ENCODE assay signal across 9 mouse cellular contexts in the genomic region with DNA sequence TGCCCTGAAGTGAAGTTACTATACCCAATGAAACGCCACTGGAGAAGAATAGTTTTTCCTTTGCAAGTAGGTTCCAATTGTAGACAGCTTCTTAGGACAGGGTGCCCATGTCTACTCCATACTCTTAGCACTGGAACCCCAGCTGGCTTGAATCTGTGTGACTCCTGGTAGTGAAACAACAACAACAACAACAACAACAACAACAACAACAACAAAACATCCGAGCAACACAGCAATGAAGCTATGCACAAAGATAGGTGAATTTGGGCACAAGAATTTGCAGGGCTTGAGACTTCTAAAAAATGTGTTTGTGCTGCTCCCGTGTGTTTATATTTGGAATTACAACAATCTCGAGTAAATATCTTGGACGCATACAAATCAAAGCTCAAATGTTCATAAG. TPM values are rescaled to one million over a fixed set of nuclear protein-coding genes. Genes with fewer than 3 reads are reported as not detected.
DNase-seq lines count a peak whose midpoint lies in the region; ATAC-seq lines count a peak whose summit lies in the region.
"Had no signal": no experiment of that assay in that cellular context is flagged by ENCODE, and none has a peak within 500 bp of the region (broad histone marks: within the 10 kb centered on the region; RNA-seq: fewer than 3 reads in every experiment).

No protein-coding gene starts in this region.

- no peaks in the 10 kb centered on the region for H3K36me3 ChIP-seq in intestine, embryonic 14.5 days (ENCODE audit: control insufficient read depth, insufficient read depth, low read length)
- H3K36me3 ChIP-seq in intestine, embryonic 15.5 days: no peaks in the 10 kb centered on the region
- H3K36me3 ChIP-seq: liver, embryonic 13.5 days had no signal

- WGBS in intestine, embryonic 14.5 days: 25% methylated on average over 5 of the region's 5 CpGs
- WGBS in intestine, embryonic 15.5 days: 24% methylated on average over 5 of the region's 5 CpGs

- H3K9ac ChIP-seq in intestine, embryonic 14.5 days (ENCODE audit: low read length): no peak overlapping the region
- no peak overlapping the region for H3K9ac ChIP-seq in intestine, embryonic 15.5 days
- H3K9ac ChIP-seq: liver, embryonic 13.5 days had no signal

- DNase-seq in intestine, embryonic 14.5 days (ENCODE audit: low spot score): no peak
- DNase-seq in 416B (ENCODE audit: low read depth): peak; percentile 45
- DNase-seq in embryo, embryonic 10 days (ENCODE audit: low spot score): peak; percentile 23
- DNase-seq in layer of hippocampus, postnatal 10 days (ENCODE audit: low spot score in 2 of 2): peak; percentile 11
- DNase-seq in cerebellum, adult 11 months: no peak
- no peak for DNase-seq in spleen, postnatal 36 days (ENCODE audit: low spot score in 2 of 2)
- no peak for DNase-seq in heart, adult 9 months (ENCODE audit: low spot score in 2 of 2)
- DNase-seq: liver, embryonic 13.5 days had no signal

- H3K27me3 ChIP-seq in intestine, embryonic 14.5 days (replicated peaks; ENCODE audit: control insufficient read depth, insufficient read depth, low read length): no peaks in the 10 kb centered on the region
- no peaks in the 10 kb centered on the region for H3K27me3 ChIP-seq in intestine, embryonic 15.5 days (replicated peaks)
- H3K27me3 ChIP-seq: liver, embryonic 13.5 days had no signal

- ATAC-seq in intestine, embryonic 14.5 days (replicated peaks; ENCODE audit: low FRiP score, low TSS enrichment, low read depth): 0 out of 2 replicates have a peak, but pooled peaks have one; percentile 32
- ATAC-seq in intestine, embryonic 15.5 days: no peak

- no peak overlapping the region for H3K4me3 ChIP-seq in intestine, embryonic 14.5 days (ENCODE audit: low read depth, low read length)
- H3K4me3 ChIP-seq in intestine, embryonic 15.5 days (replicated peaks): no peak overlapping the region
- H3K4me3 ChIP-seq: liver, embryonic 13.5 days had no signal

- no peak overlapping the region for H3K27ac ChIP-seq in intestine, embryonic 14.5 days (ENCODE audit: low read depth)
- no peak overlapping the region for H3K27ac ChIP-seq in intestine, embryonic 15.5 days
- H3K27ac ChIP-seq: liver, embryonic 13.5 days had no signal

- H3K4me2 ChIP-seq in intestine, embryonic 14.5 days (ENCODE audit: low read length): no peak overlapping the region
- H3K4me2 ChIP-seq in intestine, embryonic 15.5 days (replicated peaks): no peak overlapping the region
- H3K4me2 ChIP-seq: liver, embryonic 13.5 days had no signal

- no peaks in the 10 kb centered on the region for H3K9me3 ChIP-seq in intestine, embryonic 14.5 days (ENCODE audit: control insufficient read depth, low read length)
- no peaks in the 10 kb centered on the region for H3K9me3 ChIP-seq in intestine, embryonic 15.5 days
- H3K9me3 ChIP-seq: liver, embryonic 13.5 days had no signal

- no peaks in the 10 kb centered on the region for H3K4me1 ChIP-seq in intestine, embryonic 14.5 days (replicated peaks; ENCODE audit: control insufficient read depth, insufficient read depth, low read length)
- H3K4me1 ChIP-seq in intestine, embryonic 15.5 days (replicated peaks): no peaks in the 10 kb centered on the region
- H3K4me1 ChIP-seq: liver, embryonic 13.5 days had no signal

RNA-seq across cellular contexts. Expression of a gene that starts 19.2 kb away (rescaled TPM):
- polyA plus RNA-seq in intestine, embryonic 14.5 days (2014; fragmentation: Nextera tagmentation; extraction: Ambion mirVana): not detected in 2 replicates
- polyA plus RNA-seq in intestine, embryonic 15.5 days (2015; fragmentation: Nextera tagmentation; extraction: Ambion mirVana): not detected in 2 replicates
- not detected for total RNA-seq in layer of hippocampus, postnatal 10 days (2021)
- polyA plus RNA-seq: liver, embryonic 13.5 days had no signal

Comparison
In these comparisons a context has a peak if more than half of its experiments do, and no peak if none do; other contexts are left out.
1. DNase-seq: peak in 416B (single experiment), embryo, embryonic 10 days (single experiment) and layer of hippocampus, postnatal 10 days (2 of 2); none in intestine, embryonic 14.5 days (single experiment), cerebellum, adult 11 months (single experiment), spleen, postnatal 36 days (0 of 2) and heart, adult 9 months (0 of 2).